Mouse (Mus musculus): ENCODE measurements at regions not wholly inside any gene's neighbourhood (a gene's known extent, or its start where the extent isn't known, plus 50 kb on each side); places are given as distances from the start of the nearest gene placed in this dataset.

DNA sequence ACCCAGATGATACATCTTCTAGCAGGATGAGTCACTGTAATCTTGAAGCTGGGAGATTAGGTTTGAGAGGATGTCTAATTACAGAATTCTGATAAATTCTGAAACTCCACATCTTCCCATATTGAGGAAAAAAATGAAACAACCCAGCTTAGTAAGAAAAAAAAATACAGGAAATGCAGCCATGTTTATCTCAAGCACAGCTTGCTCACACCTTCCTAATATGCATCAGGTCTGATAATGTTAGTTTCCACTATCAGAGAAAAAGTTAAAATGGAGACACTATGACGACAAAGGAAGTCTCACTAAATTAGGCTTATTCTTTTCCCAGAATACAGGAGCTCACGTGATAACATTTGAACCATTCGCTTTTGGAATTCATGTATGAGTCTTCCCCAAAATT lies 111.4 kb upstream of the Thumpd2 start:
- Histone ChIP-seq H3K27me3 (no peaks in the 10 kb centered on the region), H3K4me2 (no peak overlapping the region), H3K4me1 (replicated peaks) (no peaks in the 10 kb centered on the region), H3K36me3 (no peaks in the 10 kb centered on the region), H3K9ac (no peak overlapping the region), H3K4me3 (no peak overlapping the region), H3K27ac (replicated peaks) (no peak overlapping the region), H3K9me3 (no peaks in the 10 kb centered on the region)
- no peak for ATAC-seq (ENCODE audit: low read depth)
- 92% methylated on average over 3 of the region's 3 CpGs for WGBS

DNA sequence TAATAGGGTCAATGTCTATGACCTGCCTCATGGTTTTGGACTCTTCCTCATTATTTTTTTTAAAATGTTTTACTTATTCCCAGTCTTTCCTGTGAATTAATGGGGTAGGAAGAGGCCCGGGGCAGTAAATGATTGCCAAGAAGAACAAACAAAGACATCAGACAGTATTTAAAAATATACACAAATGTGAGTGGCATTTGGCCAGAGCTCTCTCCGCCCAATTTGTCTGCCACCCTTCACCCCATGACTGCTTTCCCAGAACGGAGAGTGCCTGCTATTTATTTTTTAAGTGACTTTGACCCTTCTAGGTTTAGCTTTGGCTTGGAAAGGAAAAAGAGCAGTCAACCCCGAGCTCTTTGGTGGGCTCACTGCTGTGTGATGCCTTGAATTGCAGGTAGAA lies 111.0 kb upstream of the Thumpd2 start:
- ATAC-seq (ENCODE audit: low read depth) = no peak
- Histone ChIP-seq H3K9me3 (no peaks in the 10 kb centered on the region), H3K27ac (replicated peaks) (no peak overlapping the region), H3K4me1 (replicated peaks) (no peaks in the 10 kb centered on the region), H3K4me3 (no peak overlapping the region), H3K36me3 (no peaks in the 10 kb centered on the region), H3K4me2 (no peak overlapping the region), H3K27me3 (no peaks in the 10 kb centered on the region), H3K9ac (no peak overlapping the region)
- WGBS = 78% methylated on average over 4 of the region's 4 CpGs

DNA sequence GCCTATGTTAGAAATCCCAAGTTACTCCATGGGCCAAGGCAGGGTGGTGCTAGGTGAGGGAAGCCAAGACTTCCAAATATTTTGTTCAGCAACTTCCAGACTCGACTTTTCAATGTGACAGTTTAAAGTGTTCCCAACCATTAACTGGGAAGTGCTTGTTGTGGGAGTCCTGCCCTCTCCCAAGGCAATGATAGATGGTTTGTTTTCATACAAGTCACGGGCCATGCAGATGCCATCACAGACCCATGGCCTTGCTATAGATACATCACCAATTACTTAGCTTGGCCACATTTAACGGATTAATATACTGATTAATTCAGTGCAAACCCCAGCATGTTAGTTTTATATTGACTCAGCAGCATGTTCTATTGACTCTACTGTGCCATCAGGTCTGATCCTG lies 108.1 kb upstream of the Thumpd2 start:
- no peak overlapping the region for H3K4me3 ChIP-seq
- no peaks in the 10 kb centered on the region for H3K27me3 ChIP-seq
- no peak for ATAC-seq (ENCODE audit: low read depth)
- no peaks in the 10 kb centered on the region for H3K9me3 ChIP-seq
- 81% methylated on average over 3 of the region's 3 CpGs for WGBS
- no peak overlapping the region for H3K27ac ChIP-seq (replicated peaks)
- H3K4me2 ChIP-seq = no peak overlapping the region
- no peak overlapping the region for H3K9ac ChIP-seq
- H3K36me3 ChIP-seq = no peaks in the 10 kb centered on the region
- H3K4me1 ChIP-seq (replicated peaks) = no peaks in the 10 kb centered on the region

DNA sequence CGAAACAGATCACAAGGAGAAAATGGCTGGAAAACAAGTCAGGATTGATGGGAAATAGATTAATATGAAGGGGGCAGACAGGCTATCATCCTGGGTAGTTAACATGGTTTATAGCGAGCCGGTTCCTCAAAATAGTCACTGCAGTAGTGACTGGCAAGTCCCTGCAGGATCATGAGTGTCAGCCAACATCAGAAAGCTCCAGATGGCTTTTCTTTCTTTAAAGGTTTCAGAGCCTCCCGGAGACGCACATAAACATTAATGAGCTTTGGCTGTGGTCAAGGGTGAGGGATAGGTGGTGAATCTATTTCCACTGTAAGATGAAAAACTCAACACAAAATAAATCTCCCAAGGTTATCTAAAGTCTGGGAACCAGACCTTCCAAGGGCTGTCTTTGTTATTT lies 104.2 kb upstream of the Thumpd2 start:
- no peak overlapping the region for H3K4me3 ChIP-seq
- no peaks in the 10 kb centered on the region for H3K36me3 ChIP-seq

DNA sequence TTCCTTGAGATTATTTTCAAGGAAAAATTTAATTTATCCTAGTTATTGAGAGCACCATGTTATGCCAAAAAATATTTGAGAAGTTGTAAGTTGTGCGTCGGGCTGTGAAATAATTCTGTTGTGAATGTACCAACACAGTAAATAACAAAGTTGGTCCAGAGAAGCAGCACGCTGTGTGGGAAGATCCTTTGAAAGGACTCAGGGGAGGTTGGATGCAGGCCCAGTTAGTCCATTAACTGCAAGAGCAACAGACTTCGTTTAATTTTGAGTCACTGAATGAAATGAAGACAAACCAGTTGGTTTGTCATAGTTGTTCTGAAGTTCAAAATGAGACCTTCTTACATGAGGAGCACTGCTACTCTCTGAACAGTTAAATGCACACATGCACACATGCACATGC lies 85.8 kb upstream of the Thumpd2 start:
- no peak for ATAC-seq (ENCODE audit: low read depth)
- Histone ChIP-seq H3K36me3 (no peaks in the 10 kb centered on the region), H3K4me3 (no peak overlapping the region), H3K4me1 (replicated peaks) (no peaks in the 10 kb centered on the region), H3K27me3 (no peaks in the 10 kb centered on the region), H3K9ac (no peak overlapping the region), H3K27ac (replicated peaks) (no peak overlapping the region), H3K9me3 (no peaks in the 10 kb centered on the region), H3K4me2 (no peak overlapping the region)
- WGBS = 92% methylated on average over 4 of the region's 4 CpGs

More for the DNA sequence above, 104.2 kb upstream of the Thumpd2 start:
- Histone ChIP-seq H3K4me1 (replicated peaks) (no peaks in the 10 kb centered on the region), H3K9ac (no peak overlapping the region), H3K9me3 (no peaks in the 10 kb centered on the region), H3K27me3 (no peaks in the 10 kb centered on the region), H3K4me2 (no peak overlapping the region), H3K27ac (replicated peaks) (no peak overlapping the region)
- no peak; the same call in 1 of the 2 replicates for ATAC-seq (ENCODE audit: low read depth)
- WGBS = 69% methylated on average over 5 of the region's 5 CpGs

DNA sequence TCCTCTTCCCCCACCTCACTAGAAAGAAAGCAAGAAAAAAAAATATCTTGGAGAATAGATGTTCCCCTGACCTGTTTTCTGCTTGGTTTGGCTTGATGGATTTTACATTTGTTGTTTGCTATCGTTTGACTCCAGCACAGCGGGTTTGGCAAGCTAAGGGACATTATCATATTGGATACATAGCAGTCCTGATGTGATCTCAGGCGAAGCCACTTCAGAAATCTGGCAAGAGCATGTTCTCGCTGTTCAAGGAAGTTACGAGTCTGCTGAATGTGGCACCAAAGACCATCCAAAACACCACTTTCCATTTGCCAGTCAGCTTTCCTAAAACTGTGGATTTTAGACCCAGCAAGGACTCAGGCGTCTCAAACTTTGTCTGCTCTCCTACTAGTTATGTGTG lies 69.8 kb upstream of the Thumpd2 start:
- no peaks in the 10 kb centered on the region for H3K36me3 ChIP-seq
- no peaks in the 10 kb centered on the region for H3K9me3 ChIP-seq
- H3K4me2 ChIP-seq = no peak overlapping the region
- H3K4me1 ChIP-seq (replicated peaks) = no peaks in the 10 kb centered on the region
- no peak overlapping the region for H3K9ac ChIP-seq
- H3K27ac ChIP-seq (replicated peaks) = no peak overlapping the region
- no peak for ATAC-seq (ENCODE audit: low read depth)
- WGBS = 82% methylated on average over 6 of the region's 6 CpGs
- no peaks in the 10 kb centered on the region for H3K27me3 ChIP-seq
- no peak overlapping the region for H3K4me3 ChIP-seq

DNA sequence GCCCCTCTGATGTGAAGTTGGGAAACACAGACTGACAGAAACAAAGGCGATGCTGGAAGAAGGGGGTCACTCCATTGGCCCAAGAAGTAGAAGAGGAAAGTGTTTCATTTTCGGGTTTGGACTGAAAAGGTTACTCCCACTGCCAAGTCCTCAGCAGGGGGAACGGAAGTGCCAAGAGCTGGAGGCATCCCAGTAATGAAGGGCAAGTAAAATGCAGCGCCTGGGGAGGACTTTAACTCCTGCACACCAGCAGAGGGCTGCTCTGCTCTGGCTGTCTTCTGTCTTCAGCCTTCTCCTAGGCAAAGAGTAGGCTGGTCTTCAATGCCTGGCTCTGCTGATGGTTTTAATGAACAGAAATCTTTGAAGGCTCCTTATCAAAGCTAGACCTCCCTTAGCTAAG lies 68.3 kb upstream of the Thumpd2 start:
- WGBS = 71% methylated on average over 4 of the region's 4 CpGs
- no peak for ATAC-seq (ENCODE audit: low read depth)
- no peaks in the 10 kb centered on the region for H3K36me3 ChIP-seq

More for the DNA sequence above, 68.3 kb upstream of the Thumpd2 start:
- H3K9ac ChIP-seq = no peak overlapping the region
- no peaks in the 10 kb centered on the region for H3K4me1 ChIP-seq (replicated peaks)
- no peaks in the 10 kb centered on the region for H3K9me3 ChIP-seq
- H3K27ac ChIP-seq (replicated peaks) = no peak overlapping the region
- no peak overlapping the region for H3K4me3 ChIP-seq
- H3K27me3 ChIP-seq = no peaks in the 10 kb centered on the region
- H3K4me2 ChIP-seq = no peak overlapping the region
